Mouse (Mus musculus): ENCODE data around the gene Pheta2.

Gene Pheta2

GRCm38 (mm10) chr15:82338593-82339112 is at the start of gene Pheta2, which contains the start of the genes Naga and Smdt1:
Gene Pheta2 (plus strand): TSS chr15:82338942.
Gene Naga (minus strand): TSS chr15:82338925.
Gene Smdt1 (plus strand): TSS chr15:82338959.
- DNase-seq, result peak; percentile 92

GRCm38 (mm10) chr15:82290252-82290651 is 48.5 kb upstream of the Pheta2 start:
- no peak for DNase-seq

GRCm38 (mm10) chr15:82292851-82293250 is 45.9 kb upstream of the Pheta2 start:
- no peak for DNase-seq

GRCm38 (mm10) chr15:82293271-82293711 is 45.5 kb upstream of the Pheta2 start:
- DNase-seq, result no peak

GRCm38 (mm10) chr15:82294059-82294458 is 44.7 kb upstream of the Pheta2 start:
- DNase-seq, result no peak

GRCm38 (mm10) chr15:82298764-82299561 is 39.8 kb upstream of the Pheta2 start, which contains the start of gene Wbp2nl:
Gene Wbp2nl (plus strand): TSS chr15:82298954.
- no peak for DNase-seq

- no peak for DNase-seq
Observed at GRCm38 (mm10) chr15:82307107-82307506, 31.6 kb upstream of the Pheta2 start.

- DNase-seq, result no peak
Observed at GRCm38 (mm10) chr15:82308416-82308815, 30.3 kb upstream of the Pheta2 start.

GRCm38 (mm10) chr15:82317839-82318238 is 20.9 kb upstream of the Pheta2 start:
- DNase-seq, result no peak

- no peak for DNase-seq
Observed at GRCm38 (mm10) chr15:82319613-82320012, 19.1 kb upstream of the Pheta2 start.

- DNase-seq, result no peak
Observed at GRCm38 (mm10) chr15:82322195-82322594, 16.5 kb upstream of the Pheta2 start.

- no peak for DNase-seq
Observed at GRCm38 (mm10) chr15:82325382-82325781, 13.4 kb upstream of the Pheta2 start.

GRCm38 (mm10) chr15:82335194-82335593 is 3.5 kb upstream of the Pheta2 start:
- DNase-seq, result no peak

- no peak for DNase-seq
Observed at GRCm38 (mm10) chr15:82336629-82337028, 2.1 kb upstream of the Pheta2 start.

GRCm38 (mm10) chr15:82337875-82338274 is 867 bp upstream of the Pheta2 start:
- DNase-seq, result no peak

- no peak for DNase-seq
Observed at GRCm38 (mm10) chr15:82339150-82339549, 408 bp downstream of the Pheta2 start.

GRCm38 (mm10) chr15:82339634-82340254 is 1.0 kb downstream of the Pheta2 start:
- DNase-seq, result no peak

- DNase-seq, result no peak
Observed at GRCm38 (mm10) chr15:82340414-82341035, 1.8 kb downstream of the Pheta2 start.

GRCm38 (mm10) chr15:82341036-82341501 is 2.3 kb downstream of the Pheta2 start:
- no peak for DNase-seq

- DNase-seq, result no peak
Observed at GRCm38 (mm10) chr15:82341675-82342542, 3.2 kb downstream of the Pheta2 start.

- DNase-seq, result no peak
Observed at GRCm38 (mm10) chr15:82342543-82342935, 3.8 kb downstream of the Pheta2 start.

All from right cerebral cortex, postnatal 25 days (tissue).